Mouse (Mus musculus): ENCODE measurements around the gene Wfikkn1. TPM values are rescaled to one million over a fixed set of nuclear protein-coding genes. Genes with fewer than 3 reads are reported as not detected.

Gene Wfikkn1
- polyA plus RNA-seq, 1 experiment from 2014 or later = 0.51 TPM

- DNase-seq (ENCODE audit: low spot score) (no peak), ATAC-seq (replicated peaks; ENCODE audit: low FRiP score, low read depth) (no peak)
- TF ChIP-seq CTCF (IDR thresholded peaks at IDR 0.05; ENCODE audit: low read depth) = no peak
- Histone ChIP-seq H3K9me3 (replicated peaks; ENCODE audit: low read length) (no peaks in the 10 kb centered on the region), H3K27me3 (ENCODE audit: insufficient read depth, low read length) (no peaks in the 10 kb centered on the region), H3K36me3 (ENCODE audit: insufficient read depth, low read length) (peaks cover 36% of the 10 kb centered on the region), H3K9ac (ENCODE audit: low read depth, low read length) (peak overlapping the region; percentile 84; the same call in 1 of the 2 replicates), H3K27ac (0 out of 2 replicates have a peak overlapping the region, but pooled peaks have one; percentile 89), H3K4me1 (replicated peaks; ENCODE audit: insufficient read depth, low read length) (peaks cover 5% of the 10 kb centered on the region), H3K4me3 (replicated peaks; ENCODE audit: low read depth, low read length) (peak overlapping the region; percentile 86; the same call in 1 of the 2 replicates), H3K4me2 (ENCODE audit: low read length) (peak overlapping the region; percentile 98)
- 89% methylated on average over 4 of the region's 4 CpGs for WGBS
Measured at GRCm38 (mm10) chr17:25843122-25843521, 37.5 kb downstream of the Wfikkn1 start.

DNA sequence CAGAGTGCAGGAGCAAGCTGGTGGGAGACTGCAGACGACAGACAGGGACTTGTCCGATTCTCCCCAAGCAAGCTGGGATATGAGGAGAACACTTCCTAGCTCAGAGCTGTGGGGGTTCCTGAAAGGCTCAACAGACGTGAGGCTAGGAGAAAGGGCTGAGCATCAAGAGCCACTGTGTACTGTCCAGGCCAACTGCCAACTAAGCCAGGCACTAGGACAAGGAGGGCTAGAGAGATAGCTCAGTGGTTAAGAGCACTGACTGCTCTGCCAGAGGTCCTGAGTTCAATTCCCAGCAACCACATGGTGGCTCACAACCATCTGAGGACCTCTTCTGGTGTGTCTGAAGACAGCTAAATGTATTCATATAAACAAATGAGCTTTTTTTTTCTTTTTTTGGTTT, 38.1 kb downstream of the Wfikkn1 start:
- Histone ChIP-seq H3K4me3 (replicated peaks; ENCODE audit: low read depth, low read length) (no peak overlapping the region), H3K4me2 (ENCODE audit: low read length) (no peak overlapping the region), H3K9ac (ENCODE audit: low read depth, low read length) (no peak overlapping the region), H3K9me3 (replicated peaks; ENCODE audit: low read length) (no peaks in the 10 kb centered on the region), H3K36me3 (ENCODE audit: insufficient read depth, low read length) (peaks cover 36% of the 10 kb centered on the region), H3K27me3 (ENCODE audit: insufficient read depth, low read length) (no peaks in the 10 kb centered on the region), H3K27ac (no peak overlapping the region), H3K4me1 (replicated peaks; ENCODE audit: insufficient read depth, low read length) (peaks cover 5% of the 10 kb centered on the region)
- DNase-seq (ENCODE audit: low spot score) (no peak), ATAC-seq (replicated peaks; ENCODE audit: low FRiP score, low read depth) (no peak)
- no peak for TF ChIP-seq CTCF (IDR thresholded peaks at IDR 0.05; ENCODE audit: low read depth)
- WGBS = 75% methylated on average over 3 of the region's 3 CpGs

DNA sequence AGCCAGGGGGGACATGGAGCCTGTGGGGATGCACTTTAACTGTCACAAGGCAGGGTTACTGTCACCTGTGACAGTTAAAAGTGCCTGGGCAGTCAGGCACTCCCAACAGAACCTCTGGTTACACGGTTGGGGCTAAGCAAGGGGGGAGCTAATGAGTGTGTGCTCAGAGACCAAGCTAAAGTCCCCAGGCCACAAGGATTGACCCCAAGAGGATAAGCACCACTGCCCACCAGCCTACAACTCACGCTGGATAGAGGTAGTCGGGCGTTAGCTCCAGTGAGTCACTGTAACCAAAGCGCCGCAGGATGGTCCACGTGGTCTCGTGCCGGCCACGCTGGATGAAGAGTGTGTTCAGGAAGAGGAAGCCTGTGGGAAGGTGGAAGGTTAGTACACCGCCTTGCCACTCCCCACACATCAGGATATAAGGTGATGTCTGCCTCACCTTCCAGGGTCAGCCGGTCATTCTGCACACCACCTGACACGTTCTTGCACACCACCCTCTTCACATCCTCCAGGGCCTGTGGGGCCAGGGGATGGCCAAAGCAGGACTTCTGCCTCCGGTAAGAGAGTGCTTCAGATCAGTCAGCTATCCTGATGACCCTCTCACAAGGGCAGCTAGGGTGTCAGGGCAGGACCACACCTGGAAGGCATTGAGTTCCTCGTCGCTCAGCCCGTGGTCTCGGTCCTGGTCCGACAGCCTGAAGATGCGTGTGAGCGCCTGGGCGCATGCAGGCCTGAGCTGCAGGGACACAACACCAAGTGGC, 39.4 kb downstream of the Wfikkn1 start, which contains the start of gene Gm20683:
Gene Gm20683, minus strand, starts transcription at position 647 of the 764 bp plus-strand sequence.
- peaks cover 16% of the 10 kb centered on the region for H3K4me1 ChIP-seq (replicated peaks; ENCODE audit: insufficient read depth, low read length)
- no peaks in the 10 kb centered on the region for H3K27me3 ChIP-seq (ENCODE audit: insufficient read depth, low read length)
- no peak for TF ChIP-seq CTCF (IDR thresholded peaks at IDR 0.05; ENCODE audit: low read depth)
- peaks cover 36% of the 10 kb centered on the region for H3K36me3 ChIP-seq (ENCODE audit: insufficient read depth, low read length)
- no peak for ATAC-seq (replicated peaks; ENCODE audit: low FRiP score, low read depth)
- WGBS = 89% methylated on average over 22 of the region's 22 CpGs
- DNase-seq (ENCODE audit: low spot score) = no peak
- no peak within 1 kb of the TSS for H3K4me2 ChIP-seq (ENCODE audit: low read length)
- H3K27ac ChIP-seq = no peak within 1 kb of the TSS
- no peak within 1 kb of the TSS for H3K4me3 ChIP-seq (replicated peaks; ENCODE audit: low read depth, low read length)
- H3K9me3 ChIP-seq (replicated peaks; ENCODE audit: low read length) = no peaks in the 10 kb centered on the region
- H3K9ac ChIP-seq (ENCODE audit: low read depth, low read length) = no peak within 1 kb of the TSS

DNA sequence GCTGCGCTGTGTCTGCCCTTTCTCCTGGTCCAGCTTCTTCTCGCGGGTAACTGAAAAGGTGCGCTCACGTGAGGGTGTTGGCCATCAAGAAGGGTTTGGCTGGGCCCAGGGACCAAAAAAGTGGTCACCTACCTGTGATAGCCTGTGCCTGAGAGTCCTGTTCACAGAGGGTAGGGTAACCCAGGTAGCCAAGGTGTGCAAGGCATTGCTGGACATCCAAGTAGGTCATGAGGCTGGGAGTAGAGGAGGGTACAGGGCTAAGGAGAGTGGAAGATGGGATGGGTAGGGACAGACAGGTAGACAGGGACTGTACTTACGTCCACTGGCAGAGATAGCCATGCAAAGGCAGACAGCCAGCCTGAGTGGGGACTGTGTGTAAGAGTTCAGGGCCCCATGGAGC, 40.1 kb downstream of the Wfikkn1 start:
- Histone ChIP-seq H3K27ac (no peak overlapping the region), H3K9me3 (replicated peaks; ENCODE audit: low read length) (no peaks in the 10 kb centered on the region), H3K4me2 (ENCODE audit: low read length) (no peak overlapping the region), H3K4me3 (replicated peaks; ENCODE audit: low read depth, low read length) (no peak overlapping the region), H3K4me1 (replicated peaks; ENCODE audit: insufficient read depth, low read length) (peaks cover 23% of the 10 kb centered on the region), H3K27me3 (ENCODE audit: insufficient read depth, low read length) (no peaks in the 10 kb centered on the region), H3K36me3 (ENCODE audit: insufficient read depth, low read length) (peaks cover 36% of the 10 kb centered on the region), H3K9ac (ENCODE audit: low read depth, low read length) (no peak overlapping the region)
- 96% methylated on average over 6 of the region's 6 CpGs for WGBS
- DNase-seq (ENCODE audit: low spot score) (no peak), ATAC-seq (replicated peaks; ENCODE audit: low FRiP score, low read depth) (no peak)
- no peak for TF ChIP-seq CTCF (IDR thresholded peaks at IDR 0.05; ENCODE audit: low read depth)

DNA sequence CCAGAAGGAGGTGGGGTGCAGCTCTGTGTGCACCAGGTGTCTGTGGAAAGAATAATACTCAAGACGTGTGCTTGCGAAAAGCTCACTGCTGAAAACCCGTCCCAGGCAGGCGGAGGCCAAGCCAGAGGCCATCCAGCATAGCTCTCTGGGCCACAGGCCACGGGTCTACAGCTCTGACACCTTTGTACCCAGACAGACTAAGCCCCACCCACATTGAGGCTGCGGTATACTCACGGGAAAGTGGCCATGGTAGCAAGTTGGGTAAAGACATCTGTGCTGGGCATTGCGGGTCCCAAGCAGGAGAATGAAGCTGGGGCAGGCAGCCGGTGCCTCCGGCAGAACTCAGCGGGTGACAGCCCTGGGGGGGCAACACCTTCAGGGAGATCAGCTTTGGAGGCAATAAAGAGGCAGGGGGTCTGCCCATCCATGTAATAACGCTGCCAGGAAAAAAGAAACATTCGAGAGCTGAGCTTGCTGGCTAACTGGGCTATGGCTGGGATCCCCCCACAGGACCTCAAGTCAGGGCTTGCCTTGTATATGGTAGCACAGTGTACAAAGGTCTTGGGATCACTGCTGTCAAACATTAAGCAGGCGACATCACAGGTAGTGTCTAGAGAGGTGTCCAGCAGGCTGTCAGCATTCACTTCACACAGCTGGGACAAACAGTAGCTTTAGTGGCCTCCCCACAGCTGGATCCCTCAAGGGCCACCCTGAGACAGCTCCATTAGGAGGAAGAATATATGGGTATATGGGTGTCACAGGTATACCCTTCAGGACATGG, 41.0 kb downstream of the Wfikkn1 start:
- DNase-seq (ENCODE audit: low spot score) = no peak
- H3K27me3 ChIP-seq (ENCODE audit: insufficient read depth, low read length) = no peaks in the 10 kb centered on the region
- no peak overlapping the region for H3K4me2 ChIP-seq (ENCODE audit: low read length)
- H3K9ac ChIP-seq (ENCODE audit: low read depth, low read length) = no peak overlapping the region
- peaks cover 32% of the 10 kb centered on the region for H3K4me1 ChIP-seq (replicated peaks; ENCODE audit: insufficient read depth, low read length)
- no peak for TF ChIP-seq CTCF (IDR thresholded peaks at IDR 0.05; ENCODE audit: low read depth)
- peaks cover 40% of the 10 kb centered on the region for H3K36me3 ChIP-seq (ENCODE audit: insufficient read depth, low read length)
- no peak overlapping the region for H3K4me3 ChIP-seq (replicated peaks; ENCODE audit: low read depth, low read length)
- H3K27ac ChIP-seq = peak overlapping the region; percentile 26; the same call in 1 of the 2 replicates
- no peaks in the 10 kb centered on the region for H3K9me3 ChIP-seq (replicated peaks; ENCODE audit: low read length)
- no peak for ATAC-seq (replicated peaks; ENCODE audit: low FRiP score, low read depth)
- WGBS = 79% methylated on average over 14 of the region's 14 CpGs

- Histone ChIP-seq H3K9ac (ENCODE audit: low read depth, low read length) (no peak overlapping the region), H3K27me3 (ENCODE audit: insufficient read depth, low read length) (no peaks in the 10 kb centered on the region), H3K4me2 (ENCODE audit: low read length) (no peak overlapping the region), H3K36me3 (ENCODE audit: insufficient read depth, low read length) (peaks cover 42% of the 10 kb centered on the region), H3K27ac (peak overlapping the region; percentile 26), H3K4me1 (replicated peaks; ENCODE audit: insufficient read depth, low read length) (peaks cover 39% of the 10 kb centered on the region), H3K4me3 (replicated peaks; ENCODE audit: low read depth, low read length) (no peak overlapping the region), H3K9me3 (replicated peaks; ENCODE audit: low read length) (no peaks in the 10 kb centered on the region)
- no peak for ATAC-seq (replicated peaks; ENCODE audit: low FRiP score, low read depth)
- no peak for DNase-seq (ENCODE audit: low spot score)
- no peak for TF ChIP-seq CTCF (IDR thresholded peaks at IDR 0.05; ENCODE audit: low read depth)
- 93% methylated on average over 4 of the region's 4 CpGs for WGBS
Measured at GRCm38 (mm10) chr17:25838904-25839303, 41.8 kb downstream of the Wfikkn1 start.

Data from kidney, postnatal 0 days (tissue).